Mouse (Mus musculus) forebrain, embryonic 13.5 days (tissue): ENCODE results near the gene Alpl. TPM values are rescaled to one million over a fixed set of nuclear protein-coding genes. Genes with fewer than 3 reads are reported as not detected.

Experiments
- ATAC-seq: fragments of 200-750 bp; cut with Nextera tagmentation; 2 replicates; pipeline ENCODE4 v1.8.0; 2017
- H3K27ac ChIP-seq: fragments of 300-500 bp; sonication (generic); 2 replicates; pipeline ENCODE4 v1.5.1; 2015; ENCODE audit warnings: inconsistent platforms, mild to moderate bottlenecking, moderate library complexity
- H3K27me3 ChIP-seq: fragments of 300-500 bp; sonication (generic); 2 replicates; pipeline ENCODE4 v1.6.1; 2015; ENCODE audit warnings: mild to moderate bottlenecking, inconsistent platforms
- H3K36me3 ChIP-seq: fragments of 300-500 bp; sonication (generic); 2 replicates; pipeline ENCODE4 v1.6.1; 2015; ENCODE audit warnings: mild to moderate bottlenecking, inconsistent platforms; ENCODE audit not compliant: poor library complexity, severe bottlenecking
- H3K4me1 ChIP-seq: fragments of 300-500 bp; sonication (generic); 2 replicates; pipeline ENCODE4 v1.6.1; 2015; ENCODE audit warnings: inconsistent platforms
- H3K4me2 ChIP-seq: fragments of 300-500 bp; sonication (generic); 2 replicates; pipeline ENCODE4 v1.6.1; 2015; ENCODE audit warnings: inconsistent platforms, mild to moderate bottlenecking, moderate library complexity
- H3K4me3 ChIP-seq: fragments of 300-500 bp; sonication (generic); 2 replicates; pipeline ENCODE4 v1.5.1; 2015; ENCODE audit warnings: mild to moderate bottlenecking, inconsistent platforms
- H3K9ac ChIP-seq: fragments of 300-500 bp; sonication (generic); 2 replicates; pipeline ENCODE4 v1.6.1; 2015; ENCODE audit warnings: mild to moderate bottlenecking, inconsistent platforms
- H3K9me3 ChIP-seq: fragments of 300-500 bp; sonication (generic); replicated peaks from 2 replicates; pipeline ENCODE4 v1.6.1; 2016; ENCODE audit warnings: inconsistent platforms
- WGBS: fragments of 180-500 bp; shearing (Covaris S2); methylation state at CpG from one replicate; pipeline ENCODE4 v1.1.7; 2015; 5-methylcytosine and 5-hydroxymethylcytosine counted together
- polyA plus RNA-seq: library from polyadenylated mRNA; unstranded; fragments of >200 nt; fragmentation: Nextera tagmentation; extraction: Ambion mirVana; gene quantifications from 2 replicates; pipeline ENCODE4 v1.2.1, GENCODE M21; 2015

The Alpl gene
- polyA plus RNA-seq, 1 experiment from 2014 or later, result 10.5 TPM

DNA sequence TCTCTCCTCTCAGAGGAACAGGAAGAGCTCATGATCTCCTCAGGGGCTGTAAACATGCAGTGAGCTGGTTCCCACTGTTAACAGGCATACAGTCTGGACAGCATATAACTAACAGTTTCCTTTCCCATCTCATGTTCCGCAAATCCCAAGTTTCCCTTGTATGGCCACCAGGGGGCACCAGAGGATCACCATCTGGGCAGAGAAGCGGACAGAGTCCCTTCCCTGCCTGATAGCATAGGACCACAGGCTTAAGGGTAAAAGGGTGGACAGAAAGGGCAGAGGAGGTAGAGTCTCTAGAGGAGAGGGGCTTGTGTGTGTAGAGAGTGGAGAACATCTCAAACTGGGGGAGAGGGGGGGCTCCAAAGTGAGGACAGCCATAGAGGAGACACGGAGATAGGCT lies 66.0 kb downstream of the Alpl start:
- no peak overlapping the region for H3K27ac ChIP-seq
- no peaks in the 10 kb centered on the region for H3K9me3 ChIP-seq
- H3K36me3 ChIP-seq, result no peaks in the 10 kb centered on the region
- H3K27me3 ChIP-seq, result 0 out of 2 replicates have a peak, but pooled peaks cover 10% of the 10 kb centered on the region
- peak; percentile 55 for ATAC-seq
- H3K4me1 ChIP-seq, result peaks cover 32% of the 10 kb centered on the region
- WGBS, result 21% methylated on average over 3 of the region's 3 CpGs
- H3K4me3 ChIP-seq, result no peak overlapping the region
- H3K9ac ChIP-seq, result no peak overlapping the region
- H3K4me2 ChIP-seq, result no peak overlapping the region

DNA sequence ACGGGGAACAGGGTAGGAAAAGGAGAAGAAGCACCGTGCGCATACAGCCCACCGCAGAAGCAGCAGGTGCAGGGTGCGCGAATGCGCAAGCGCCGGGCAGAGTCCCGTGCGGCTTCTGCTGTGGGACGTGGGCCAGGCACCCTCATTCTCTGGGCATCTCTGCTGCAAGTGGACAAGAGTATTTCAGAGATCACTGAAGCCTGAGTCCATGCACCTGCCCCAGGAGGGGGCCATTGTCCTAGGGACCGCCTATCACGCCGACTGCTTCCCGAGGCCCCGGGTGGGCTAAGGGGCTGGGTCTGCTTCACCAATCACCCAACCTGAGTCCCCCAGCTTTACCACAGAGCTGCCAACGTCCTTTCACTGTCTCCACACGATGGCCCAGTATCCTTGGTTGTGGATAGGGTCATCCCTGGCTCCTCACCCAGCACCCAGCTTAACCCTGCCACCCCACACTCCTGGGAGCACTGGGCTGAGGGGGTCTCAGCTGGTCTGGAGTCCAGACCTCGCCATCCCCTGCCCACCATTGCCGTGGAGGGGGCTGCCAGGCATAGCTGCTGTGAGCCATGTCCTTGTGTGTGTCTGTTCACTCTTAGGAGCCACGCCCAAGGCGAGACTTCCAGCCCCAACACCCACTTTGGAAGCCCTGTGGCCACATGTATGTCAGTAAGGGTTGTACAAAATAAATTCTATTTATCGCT lies 66.9 kb downstream of the Alpl start:
- no peaks in the 10 kb centered on the region for H3K36me3 ChIP-seq
- H3K4me2 ChIP-seq, result peak overlapping the region; percentile 86
- H3K9me3 ChIP-seq, result no peaks in the 10 kb centered on the region
- no peak overlapping the region for H3K27ac ChIP-seq
- peaks cover 17% of the 10 kb centered on the region; the same call in 1 of the 2 replicates for H3K27me3 ChIP-seq
- peak overlapping the region; percentile 48 for H3K4me3 ChIP-seq
- peak overlapping the region; percentile 63 for H3K9ac ChIP-seq
- peaks cover 32% of the 10 kb centered on the region for H3K4me1 ChIP-seq
- ATAC-seq, result peak; percentile 14
- 16% methylated on average over 24 of the region's 24 CpGs for WGBS

DNA sequence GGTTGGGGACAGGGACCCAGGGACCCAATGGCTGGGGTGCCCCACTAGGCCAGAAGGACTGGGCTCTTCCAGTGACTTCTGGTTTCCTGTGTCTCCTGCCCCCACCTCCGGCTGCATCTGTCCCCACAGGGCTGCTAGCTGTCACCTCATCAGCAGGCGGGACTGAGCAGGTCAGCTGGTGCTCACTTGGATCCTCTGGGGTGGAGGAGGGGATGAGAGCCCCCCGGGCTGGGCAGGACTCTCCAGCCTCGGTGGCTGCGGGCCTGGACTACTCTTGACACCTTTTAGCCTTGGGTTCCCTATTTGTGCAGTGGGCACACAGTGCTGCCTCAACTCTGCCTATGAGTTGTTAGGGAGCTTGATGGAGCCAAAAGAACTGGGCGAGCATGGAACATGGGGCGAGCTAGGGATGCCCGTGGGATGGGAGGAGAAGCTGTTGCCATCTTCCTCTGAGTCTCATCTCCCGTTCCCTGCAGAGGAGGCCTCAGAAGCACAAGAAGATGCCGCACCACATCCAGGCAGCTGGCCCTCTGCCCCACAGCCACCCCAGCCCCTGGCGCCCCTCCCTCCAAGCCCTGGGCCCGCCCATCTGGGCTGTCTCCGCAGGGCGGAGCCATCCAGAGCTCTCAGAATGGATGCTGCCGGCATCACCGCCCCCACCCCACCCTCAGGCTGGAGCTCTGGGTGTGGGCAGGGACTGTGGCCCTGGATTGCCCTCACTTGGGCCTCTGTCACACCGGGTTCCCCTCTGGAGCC lies 67.6 kb downstream of the Alpl start:
- H3K9me3 ChIP-seq, result no peaks in the 10 kb centered on the region
- H3K36me3 ChIP-seq, result no peaks in the 10 kb centered on the region
- ATAC-seq, result peak; percentile 71
- H3K27ac ChIP-seq, result no peak overlapping the region
- peak overlapping the region; percentile 86 for H3K4me2 ChIP-seq
- H3K9ac ChIP-seq, result peak overlapping the region; percentile 63
- peaks cover 36% of the 10 kb centered on the region for H3K4me1 ChIP-seq
- H3K27me3 ChIP-seq, result peaks cover 23% of the 10 kb centered on the region
- H3K4me3 ChIP-seq, result peak overlapping the region; percentile 48
- 5% methylated on average over 17 of the region's 17 CpGs for WGBS

DNA sequence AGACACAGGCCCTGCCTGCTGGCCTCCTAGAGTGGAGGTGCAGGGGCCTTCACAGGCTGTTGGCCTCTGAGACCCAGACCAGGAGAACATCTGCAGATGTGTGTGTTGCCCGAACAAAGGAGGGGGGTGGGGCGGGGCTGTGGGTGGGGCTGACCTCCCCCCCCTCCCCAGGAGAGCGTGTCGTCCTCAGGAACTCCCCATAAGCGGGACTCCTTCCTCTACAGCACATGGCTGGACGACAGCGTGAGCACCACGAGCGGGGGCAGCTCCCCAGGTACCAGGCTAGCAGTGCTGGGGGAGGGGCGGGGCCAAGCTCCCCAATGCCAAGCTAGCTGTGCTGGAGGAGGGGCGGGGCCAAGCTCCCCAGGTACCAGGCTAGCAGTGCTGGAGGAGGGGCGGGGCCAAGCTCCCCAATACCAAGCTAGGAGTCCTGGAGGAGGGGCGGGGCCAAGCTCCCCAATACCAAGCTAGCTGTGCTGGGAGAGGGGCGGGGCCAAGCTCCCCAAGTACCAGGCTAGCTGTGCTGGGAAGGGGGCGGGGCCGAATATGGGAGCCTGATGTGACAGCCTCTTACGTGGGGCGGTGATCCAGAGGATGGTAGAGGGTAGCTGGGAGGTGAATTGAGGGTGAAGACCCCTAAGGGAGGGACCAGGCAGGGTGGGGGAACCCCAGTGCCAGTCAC lies 68.5 kb downstream of the Alpl start:
- H3K27me3 ChIP-seq, result peaks cover 32% of the 10 kb centered on the region
- no peaks in the 10 kb centered on the region for H3K9me3 ChIP-seq
- H3K4me3 ChIP-seq, result no peak overlapping the region
- H3K4me2 ChIP-seq, result peak overlapping the region; percentile 86
- peak overlapping the region; percentile 63; the same call in 1 of the 2 replicates for H3K9ac ChIP-seq
- no peak overlapping the region for H3K27ac ChIP-seq
- H3K36me3 ChIP-seq, result no peaks in the 10 kb centered on the region
- ATAC-seq, result peak; percentile 34
- WGBS, result 5% methylated on average over 17 of the region's 18 CpGs
- H3K4me1 ChIP-seq, result peaks cover 38% of the 10 kb centered on the region

DNA sequence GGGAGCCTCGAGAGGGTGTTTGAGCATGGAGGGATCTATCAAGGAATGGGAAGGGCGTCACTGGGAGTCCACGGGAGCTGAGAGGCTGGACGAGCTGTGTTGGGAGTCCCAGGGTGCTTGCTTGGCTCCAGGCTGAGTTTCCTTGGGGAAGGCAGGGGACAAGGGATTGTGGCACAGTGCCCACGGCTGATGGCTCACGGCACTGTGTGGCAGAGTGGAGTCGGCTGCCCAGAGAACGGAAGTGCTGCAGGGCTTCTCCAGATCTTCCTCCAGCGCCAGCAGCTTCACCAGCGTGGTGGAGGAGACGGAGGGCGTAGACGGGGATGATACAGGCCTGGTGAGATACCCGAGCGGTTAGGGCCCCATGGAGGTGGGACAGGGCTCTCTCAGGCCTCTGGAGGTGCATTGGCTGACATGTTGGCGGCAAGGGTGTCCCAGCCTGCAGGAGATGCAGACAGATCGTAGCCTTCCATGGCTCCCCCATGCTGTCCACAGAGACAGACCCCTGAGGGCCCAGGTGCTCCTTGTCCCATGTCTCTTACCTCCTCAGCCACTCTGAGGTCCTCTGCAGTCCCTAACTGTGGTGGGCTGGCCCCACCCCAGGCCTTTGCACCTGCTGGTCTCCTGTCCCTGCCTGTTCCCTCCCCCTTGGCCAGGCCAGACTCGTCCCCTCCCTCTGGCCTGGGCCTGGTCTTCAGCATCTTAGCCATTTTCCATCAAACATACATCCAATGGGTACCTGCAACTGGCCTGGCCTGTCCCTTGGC lies 69.3 kb downstream of the Alpl start:
- Histone ChIP-seq H3K4me2 (no peak overlapping the region), H3K27ac (no peak overlapping the region), H3K36me3 (no peaks in the 10 kb centered on the region), H3K9me3 (no peaks in the 10 kb centered on the region), H3K4me1 (peaks cover 38% of the 10 kb centered on the region), H3K4me3 (no peak overlapping the region), H3K27me3 (peaks cover 31% of the 10 kb centered on the region), H3K9ac (no peak overlapping the region)
- WGBS, result 77% methylated on average over 18 of the region's 18 CpGs
- ATAC-seq, result no peak

DNA sequence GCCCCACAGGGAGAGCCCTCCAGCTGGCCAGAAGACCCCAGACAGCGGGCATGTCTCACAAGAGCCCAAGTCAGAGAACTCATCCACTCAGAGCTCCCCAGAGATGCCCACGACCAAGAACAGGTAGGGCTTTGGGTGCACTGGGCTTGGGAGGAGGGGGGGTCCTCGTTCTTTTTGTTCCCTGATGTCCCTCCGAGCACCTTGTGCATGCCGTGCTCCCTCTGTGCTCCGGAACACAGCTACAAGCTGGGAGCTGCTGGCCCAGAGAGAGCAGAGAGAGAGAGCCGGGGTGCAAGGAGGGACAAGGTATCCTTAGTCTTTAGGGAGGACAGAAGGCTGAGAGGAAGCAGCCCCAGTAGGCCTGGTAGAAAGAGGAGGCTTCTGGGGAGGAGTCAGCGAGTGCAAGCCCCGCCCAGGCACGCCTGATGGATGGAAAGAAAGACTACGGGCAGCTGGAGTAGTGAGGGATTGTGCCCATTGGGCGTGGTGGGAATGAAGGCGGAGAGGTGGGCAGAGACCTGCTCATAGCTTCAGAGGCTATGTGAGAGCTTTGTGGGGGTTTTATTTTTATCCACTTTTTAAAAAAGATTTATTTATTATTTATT lies 70.5 kb downstream of the Alpl start:
- H3K4me2 ChIP-seq, result no peak overlapping the region
- ATAC-seq, result no peak
- H3K4me1 ChIP-seq, result peaks cover 38% of the 10 kb centered on the region
- no peak overlapping the region for H3K9ac ChIP-seq
- WGBS, result 79% methylated on average over 13 of the region's 13 CpGs
- no peaks in the 10 kb centered on the region for H3K36me3 ChIP-seq
- no peak overlapping the region for H3K4me3 ChIP-seq
- H3K9me3 ChIP-seq, result no peaks in the 10 kb centered on the region
- no peak overlapping the region for H3K27ac ChIP-seq
- H3K27me3 ChIP-seq, result peaks cover 30% of the 10 kb centered on the region

DNA sequence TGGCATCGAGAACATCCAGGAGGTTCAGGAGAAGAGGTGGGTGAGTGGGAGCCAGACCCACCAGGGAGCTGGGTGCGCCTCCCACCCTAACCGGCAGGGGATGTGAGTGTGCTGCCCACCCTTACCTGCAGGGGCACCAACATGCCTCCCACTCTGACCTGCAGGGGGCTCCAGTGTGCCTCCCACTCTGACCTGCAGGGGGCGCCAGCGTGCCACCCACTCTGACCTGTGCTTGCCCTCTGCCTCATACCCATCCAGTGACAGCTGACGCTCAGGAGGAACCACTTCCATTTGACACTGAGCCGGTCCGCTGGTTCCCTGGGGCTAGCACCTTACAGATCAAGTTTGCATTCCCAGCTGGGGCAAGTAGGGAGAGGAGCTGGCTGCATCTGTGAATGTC lies 71.4 kb downstream of the Alpl start:
- no peak for ATAC-seq
- WGBS, result 44% methylated on average over 8 of the region's 8 CpGs
- Histone ChIP-seq H3K4me3 (no peak overlapping the region), H3K27ac (no peak overlapping the region), H3K27me3 (peaks cover 30% of the 10 kb centered on the region), H3K36me3 (no peaks in the 10 kb centered on the region), H3K9me3 (no peaks in the 10 kb centered on the region), H3K9ac (no peak overlapping the region), H3K4me1 (peaks cover 43% of the 10 kb centered on the region), H3K4me2 (no peak overlapping the region)

DNA sequence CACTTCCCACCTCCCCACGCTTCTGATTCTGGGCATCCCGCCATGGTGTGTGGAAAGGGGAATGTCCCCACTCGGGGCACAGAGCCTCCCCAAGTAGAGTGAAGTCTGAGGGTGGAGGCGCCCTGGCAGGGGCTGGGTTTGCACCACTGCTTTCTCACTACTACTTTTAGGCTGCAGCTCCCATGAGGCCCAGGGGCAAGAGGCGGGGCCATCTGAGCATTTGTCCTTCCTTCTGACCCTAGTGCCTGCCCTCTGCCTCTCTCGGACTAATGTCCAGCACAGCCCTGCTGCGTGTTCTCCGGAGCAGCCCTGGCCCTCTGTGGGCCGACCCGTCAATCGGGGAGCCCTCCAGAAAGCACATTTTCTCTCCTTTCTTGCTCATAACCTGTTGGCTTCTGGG lies 72.0 kb downstream of the Alpl start:
- Histone ChIP-seq H3K27me3 (peaks cover 27% of the 10 kb centered on the region), H3K9me3 (no peaks in the 10 kb centered on the region), H3K9ac (no peak overlapping the region), H3K36me3 (no peaks in the 10 kb centered on the region), H3K27ac (no peak overlapping the region), H3K4me3 (no peak overlapping the region), H3K4me1 (peaks cover 44% of the 10 kb centered on the region), H3K4me2 (peak overlapping the region; percentile 44; the same call in 1 of the 2 replicates)
- ATAC-seq, result no peak
- 47% methylated on average over 11 of the region's 11 CpGs for WGBS

DNA sequence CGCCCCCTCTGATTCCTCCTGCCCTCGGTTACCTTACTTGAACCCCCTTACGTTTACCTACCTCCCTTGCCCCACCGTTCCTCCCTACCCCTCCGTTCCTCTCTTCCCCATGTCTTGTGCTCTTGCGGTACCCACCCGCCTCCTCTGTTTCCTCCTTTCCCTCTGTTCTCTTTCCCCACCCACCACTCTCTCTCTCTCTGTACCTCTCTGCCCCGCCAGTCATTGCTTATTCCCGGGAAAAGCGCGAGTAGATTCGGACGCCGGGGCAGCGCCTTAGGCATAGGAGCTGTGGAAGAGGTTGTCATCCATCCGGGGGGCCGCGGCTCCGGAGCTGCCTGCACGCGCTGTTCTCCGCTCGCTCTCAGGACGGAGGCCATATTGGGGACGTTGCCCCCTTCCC lies 72.7 kb downstream of the Alpl start:
- Histone ChIP-seq H3K4me2 (peak overlapping the region; percentile 44), H3K36me3 (no peaks in the 10 kb centered on the region), H3K4me1 (peaks cover 44% of the 10 kb centered on the region), H3K4me3 (peak overlapping the region; percentile 4; the same call in 1 of the 2 replicates), H3K9me3 (no peaks in the 10 kb centered on the region), H3K9ac (peak overlapping the region; percentile 52), H3K27ac (no peak overlapping the region), H3K27me3 (peaks cover 27% of the 10 kb centered on the region)
- no peak for ATAC-seq
- 39% methylated on average over 25 of the region's 25 CpGs for WGBS

DNA sequence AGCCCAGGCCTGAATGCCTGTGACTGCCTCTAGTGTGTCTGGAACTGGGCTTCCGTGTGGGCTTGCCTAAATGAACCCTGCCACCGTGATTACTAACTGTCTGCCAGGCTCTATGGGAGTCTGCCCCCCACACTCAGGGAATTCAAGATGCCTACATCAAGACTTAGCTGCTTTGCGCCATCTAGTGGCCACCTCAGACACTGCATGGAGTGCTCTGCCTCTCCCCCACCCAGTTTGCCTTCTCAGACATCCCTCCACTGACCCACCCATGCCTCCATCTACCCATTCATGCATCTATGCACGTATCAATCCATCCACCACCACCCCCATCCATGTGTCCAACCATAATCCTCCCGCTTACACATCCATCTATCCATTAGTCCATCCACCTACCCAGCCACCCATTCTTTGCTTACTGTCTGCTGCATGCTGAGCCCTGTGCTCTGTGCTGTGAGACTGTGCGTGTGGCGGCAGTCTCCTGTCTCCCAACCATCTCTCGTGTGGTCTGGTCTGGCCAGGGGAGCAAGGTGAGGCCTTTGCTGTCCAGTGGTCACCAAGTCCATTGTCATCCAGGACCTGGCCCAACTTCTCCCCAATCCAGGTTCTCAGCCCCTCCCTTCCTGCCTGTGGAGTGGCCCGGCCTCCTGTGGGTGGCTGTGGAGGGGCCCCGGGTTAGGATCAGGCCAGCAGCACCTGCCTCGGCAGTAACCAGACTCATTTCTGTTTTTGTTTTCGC lies 73.3 kb downstream of the Alpl start:
- H3K9ac ChIP-seq, result no peak overlapping the region
- no peaks in the 10 kb centered on the region for H3K9me3 ChIP-seq
- H3K4me2 ChIP-seq, result peak overlapping the region; percentile 44; the same call in 1 of the 2 replicates
- peak; percentile 34 for ATAC-seq
- H3K4me3 ChIP-seq, result no peak overlapping the region; the same call in 1 of the 2 replicates
- H3K4me1 ChIP-seq, result peaks cover 38% of the 10 kb centered on the region
- no peak overlapping the region for H3K27ac ChIP-seq
- H3K36me3 ChIP-seq, result no peaks in the 10 kb centered on the region
- 26% methylated on average over 12 of the region's 12 CpGs for WGBS
- H3K27me3 ChIP-seq, result peaks cover 22% of the 10 kb centered on the region

DNA sequence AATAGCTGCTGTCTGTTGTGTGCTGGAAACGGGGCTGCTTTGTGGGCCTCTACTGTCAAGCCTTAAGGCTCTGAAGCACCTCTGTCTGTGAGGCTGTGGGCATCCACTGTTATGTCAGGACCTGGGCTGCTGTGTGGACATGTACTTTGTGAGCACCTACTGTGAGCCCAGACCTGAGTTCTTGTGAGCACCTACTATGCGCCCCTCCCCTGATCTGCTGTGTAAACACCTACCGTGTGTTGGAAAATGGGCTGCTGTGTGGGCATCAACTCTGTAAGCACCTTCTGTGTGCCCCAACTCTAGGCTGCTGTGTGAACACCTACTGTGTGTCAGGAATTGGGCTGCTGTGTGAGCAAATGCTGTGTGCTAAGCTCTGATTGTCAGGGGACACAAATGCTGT lies 74.0 kb downstream of the Alpl start:
- WGBS, result 85% methylated on average over 3 of the region's 3 CpGs
- no peaks in the 10 kb centered on the region for H3K9me3 ChIP-seq
- H3K4me3 ChIP-seq, result no peak overlapping the region
- H3K4me1 ChIP-seq, result peaks cover 32% of the 10 kb centered on the region
- H3K9ac ChIP-seq, result no peak overlapping the region
- H3K27ac ChIP-seq, result no peak overlapping the region
- H3K27me3 ChIP-seq, result peaks cover 22% of the 10 kb centered on the region
- no peak; the same call in 1 of the 2 replicates for ATAC-seq
- H3K36me3 ChIP-seq, result no peaks in the 10 kb centered on the region
- H3K4me2 ChIP-seq, result no peak overlapping the region
